Mouse (Mus musculus): ENCODE data around the gene Slc35d3.

Slc35d3 gene

DNA sequence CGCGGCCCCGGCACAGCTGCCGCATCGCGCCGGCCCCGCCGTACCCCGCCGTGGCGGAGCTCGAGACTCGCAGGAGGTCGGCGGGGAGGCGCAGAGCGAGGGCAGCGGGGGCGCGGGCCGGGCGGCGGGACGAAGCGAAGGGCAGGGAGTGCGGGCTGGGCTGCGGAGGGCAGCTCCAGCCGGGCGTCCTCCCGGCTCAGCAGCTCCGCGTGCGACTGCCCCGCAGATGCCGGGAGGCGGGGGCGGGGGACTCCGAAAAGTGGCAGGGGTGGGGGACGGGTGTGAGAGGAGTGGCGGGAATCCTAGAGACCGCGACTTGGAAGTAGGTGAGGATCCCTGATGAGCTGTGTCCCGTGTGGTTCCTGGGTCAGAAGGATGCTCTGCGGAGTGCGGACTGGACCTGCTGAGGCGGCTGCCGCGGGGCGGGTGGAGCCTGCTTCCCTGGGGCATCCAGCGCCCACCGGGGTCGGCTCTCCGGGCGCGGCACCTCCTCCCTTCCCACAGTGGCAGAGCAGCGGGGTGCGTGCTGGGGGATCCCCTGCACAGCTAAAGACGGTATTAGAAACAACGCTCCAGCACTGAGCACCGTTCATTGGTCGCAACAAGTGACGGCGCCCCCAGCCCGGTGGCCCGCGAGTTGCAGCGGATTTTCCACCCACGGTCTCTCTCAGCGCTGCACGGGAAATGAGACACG, at the start of gene Slc35d3:
Slc35d3 (minus strand) TSS at position 462 of the 694 bp plus-strand sequence.
- peak; percentile 51 for DNase-seq (ENCODE audit: low read depth, low spot score)

DNA sequence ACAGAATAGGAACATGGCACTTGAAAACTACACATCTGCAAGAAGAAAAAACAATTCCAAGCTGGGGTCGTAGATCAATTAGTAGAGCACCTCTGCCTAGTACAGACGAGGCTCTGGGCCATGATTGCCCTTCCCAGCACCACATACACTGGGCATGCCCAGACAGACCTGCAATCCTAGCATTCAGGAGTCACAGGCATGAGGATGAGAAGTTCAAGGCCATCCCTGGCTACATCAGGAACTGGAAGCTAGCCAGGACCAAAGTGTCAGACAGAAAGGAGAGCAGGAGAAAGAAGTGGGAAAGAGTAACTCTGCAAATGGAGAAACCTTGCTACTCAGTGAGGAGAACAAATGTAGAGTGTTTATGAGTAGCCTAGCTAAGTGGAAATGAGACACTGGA, 48.9 kb upstream of the Slc35d3 start:
- no peak for DNase-seq (ENCODE audit: low read depth, low spot score)

DNA sequence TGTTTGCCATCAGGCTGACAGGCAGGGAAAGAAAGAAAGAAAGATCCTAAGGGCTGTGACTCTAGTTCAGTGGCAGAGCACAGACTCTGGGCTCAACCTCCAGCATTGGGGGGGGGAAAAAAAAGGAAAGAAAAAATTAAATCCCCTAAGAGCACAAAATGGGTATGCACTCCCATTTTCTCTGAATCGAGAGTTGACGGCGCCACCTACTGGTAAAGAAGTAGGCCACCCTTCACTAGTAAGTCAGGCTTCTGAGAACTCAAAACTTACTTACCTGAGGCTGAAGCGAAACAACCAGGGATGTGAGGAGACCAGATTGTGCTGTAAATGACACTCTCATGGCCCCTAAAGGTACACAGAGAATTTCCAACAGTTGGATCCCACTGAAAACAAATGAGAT, 42.7 kb upstream of the Slc35d3 start:
- DNase-seq (ENCODE audit: low read depth, low spot score) = peak; percentile 62

DNA sequence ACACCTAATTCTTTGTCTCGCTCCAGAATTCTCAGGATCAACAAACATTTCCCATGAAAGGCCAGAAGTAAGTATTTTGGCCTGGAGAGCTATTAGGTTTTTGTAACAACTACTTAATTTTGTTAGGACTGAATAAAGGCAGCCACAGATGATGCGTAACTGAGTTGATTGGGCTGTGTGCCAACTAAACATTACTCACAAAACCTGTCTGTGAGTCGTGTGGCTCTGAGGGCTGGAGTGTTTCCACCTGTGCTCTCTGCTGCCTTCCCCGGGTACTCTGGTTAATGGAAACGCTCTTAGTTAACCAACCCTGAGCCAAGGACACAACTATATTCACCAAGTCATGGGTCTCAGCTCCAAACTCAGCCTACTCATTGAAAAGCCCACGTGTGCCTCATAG, 41.9 kb upstream of the Slc35d3 start:
- DNase-seq (ENCODE audit: low read depth, low spot score) = no peak

DNA sequence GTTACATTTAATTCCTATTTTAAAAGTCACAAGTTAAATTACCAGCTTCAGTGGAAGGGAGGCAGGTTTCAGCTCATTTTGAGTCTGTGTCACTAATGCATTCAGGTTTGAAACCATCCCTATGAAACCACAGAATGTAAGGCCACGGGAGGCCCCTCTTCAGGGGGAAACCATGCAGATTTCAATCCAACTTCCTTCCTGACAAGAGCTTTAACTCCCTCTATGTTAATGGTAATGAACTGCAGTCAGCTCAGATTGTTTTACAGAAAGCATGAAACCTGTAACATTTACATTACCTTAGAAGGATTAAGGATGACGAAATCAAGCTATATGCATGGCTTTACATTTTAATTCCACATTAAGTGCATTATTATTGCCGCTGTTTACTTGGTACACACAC, 40.4 kb upstream of the Slc35d3 start:
- DNase-seq (ENCODE audit: low read depth, low spot score) = no peak

DNA sequence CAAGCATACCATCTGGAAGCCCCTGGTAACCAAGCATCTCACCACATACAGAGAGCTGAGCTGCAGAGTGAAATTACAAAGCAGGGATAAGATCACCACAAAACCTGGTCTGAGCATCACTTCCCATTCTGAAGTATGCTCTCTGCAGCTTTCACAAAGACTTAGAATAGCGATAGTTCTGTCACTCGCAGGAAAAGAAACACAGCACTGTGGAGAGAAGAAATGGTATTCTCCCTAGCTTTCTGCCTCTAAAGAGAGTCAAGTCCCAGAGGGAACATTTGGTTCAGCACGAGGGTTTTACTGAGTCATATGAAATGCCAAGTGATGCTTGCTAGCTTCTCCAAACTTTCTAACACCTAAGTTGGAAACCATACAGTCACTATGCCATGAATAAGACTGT, 38.6 kb upstream of the Slc35d3 start:
- DNase-seq (ENCODE audit: low read depth, low spot score) = peak; percentile 48

DNA sequence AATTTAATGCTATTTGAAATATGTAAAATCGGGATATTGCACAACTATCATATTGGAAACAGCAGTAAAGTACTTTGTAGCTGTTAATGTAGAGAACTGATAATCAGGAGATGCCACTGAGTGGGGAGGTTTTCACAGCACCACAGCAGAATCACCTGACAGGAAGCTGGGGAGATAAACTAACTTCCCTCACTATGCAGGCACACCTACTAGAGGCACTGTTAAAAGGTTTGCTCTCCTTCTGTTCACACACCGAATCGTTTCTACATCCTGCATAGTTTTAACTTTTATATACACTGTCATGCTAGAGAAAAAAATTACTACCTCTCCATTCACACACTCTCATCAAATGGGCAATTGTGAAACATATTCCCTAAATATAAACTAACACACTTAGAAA, 35.0 kb upstream of the Slc35d3 start:
- no peak for DNase-seq (ENCODE audit: low read depth, low spot score)

DNA sequence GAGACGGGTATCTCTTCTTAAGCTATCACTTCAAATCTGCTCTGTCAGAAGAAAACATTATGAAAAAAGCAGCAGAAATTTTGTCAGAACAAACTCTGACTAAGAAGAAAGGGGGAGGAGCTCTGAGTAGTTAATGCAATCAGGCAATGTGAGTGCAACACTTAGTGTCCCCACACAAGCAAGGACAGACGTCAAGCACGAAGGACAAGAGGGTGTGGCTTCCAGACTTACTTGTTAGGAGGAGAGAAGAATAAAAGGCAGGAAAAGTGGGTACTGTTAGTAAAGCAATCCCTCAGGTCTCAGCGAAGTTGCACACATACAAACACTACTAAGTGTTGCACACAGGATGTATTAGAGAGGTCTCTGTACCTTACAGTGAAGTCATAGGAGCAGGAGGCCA, 33.1 kb upstream of the Slc35d3 start:
- DNase-seq (ENCODE audit: low read depth, low spot score) = no peak

DNA sequence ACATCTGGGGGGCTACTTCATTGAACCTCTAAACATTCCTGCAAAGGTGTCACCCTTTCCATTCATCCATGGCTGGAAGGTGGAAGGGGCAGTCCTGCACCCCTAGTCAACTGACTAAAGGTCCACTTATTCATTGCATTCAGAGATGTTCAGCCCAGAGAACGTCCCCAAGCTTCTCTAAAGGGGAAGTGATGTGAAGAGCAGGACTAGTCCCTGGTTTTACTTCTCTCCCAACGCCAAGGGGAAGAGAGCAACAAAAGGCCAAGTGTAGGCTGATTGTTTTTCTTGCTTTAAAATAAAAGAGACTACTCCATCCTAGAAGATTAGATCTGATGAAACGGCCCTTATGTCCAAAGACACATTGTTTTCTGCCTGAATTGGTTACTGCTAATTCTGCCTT, 29.2 kb upstream of the Slc35d3 start:
- no peak for DNase-seq (ENCODE audit: low read depth, low spot score)

DNA sequence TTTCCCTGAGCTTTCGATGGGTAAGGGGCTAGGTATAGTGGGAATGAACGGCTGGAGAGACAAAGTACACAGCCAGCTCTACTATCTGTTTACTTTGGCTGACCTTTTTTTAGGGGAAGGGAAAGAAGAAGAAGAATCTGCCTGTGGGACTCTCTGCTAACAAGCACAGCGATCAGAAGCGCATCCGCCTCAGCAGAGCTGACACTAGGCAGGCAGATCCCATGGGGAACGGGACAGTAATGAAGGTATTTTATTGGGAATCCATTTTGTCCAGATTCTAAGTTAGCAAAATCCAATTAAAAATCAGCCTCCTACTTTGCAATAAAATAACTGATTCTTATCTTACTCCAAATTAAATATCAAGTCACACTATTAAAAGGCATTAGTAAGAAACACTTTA, 27.9 kb upstream of the Slc35d3 start:
- no peak for DNase-seq (ENCODE audit: low read depth, low spot score)

DNA sequence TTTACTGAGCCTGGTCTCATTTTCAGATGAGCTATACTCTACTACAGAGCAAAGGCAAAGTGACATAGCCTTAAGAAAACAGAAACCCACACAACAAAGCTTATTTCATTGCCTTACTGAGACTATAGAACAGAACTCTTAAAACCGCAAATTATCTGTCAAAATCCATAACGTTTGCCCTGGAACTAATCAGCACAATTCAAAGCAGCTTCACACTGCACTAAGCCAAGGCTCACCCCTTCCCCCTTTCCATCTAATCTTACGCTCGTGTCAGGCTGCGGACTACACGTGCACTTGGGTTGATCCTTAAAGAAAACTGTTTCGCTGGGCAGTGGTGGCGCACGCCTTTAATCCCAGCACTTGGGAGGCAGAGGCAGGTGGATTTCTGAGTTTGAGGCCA, 26.4 kb upstream of the Slc35d3 start:
- DNase-seq (ENCODE audit: low read depth, low spot score) = no peak

DNA sequence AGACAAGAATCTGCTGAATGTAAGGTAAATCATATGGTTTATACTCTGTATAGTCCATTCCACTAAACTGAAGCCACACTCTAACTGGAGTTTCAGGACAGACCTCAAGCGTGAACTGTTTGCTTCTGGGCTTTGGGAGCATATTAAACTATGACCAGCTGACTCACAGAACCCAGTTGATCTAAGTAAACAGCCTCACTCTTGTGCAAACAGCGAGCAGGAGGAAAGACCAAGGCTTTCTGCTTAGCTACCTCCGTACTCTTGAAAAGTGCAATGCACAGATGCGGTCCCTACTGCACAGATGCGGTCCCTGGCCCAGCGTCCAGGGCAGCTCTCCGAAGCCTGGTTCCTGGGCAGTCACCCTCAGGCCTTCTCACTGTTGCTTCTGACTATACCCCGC, 26.0 kb upstream of the Slc35d3 start:
- DNase-seq (ENCODE audit: low read depth, low spot score) = no peak

DNA sequence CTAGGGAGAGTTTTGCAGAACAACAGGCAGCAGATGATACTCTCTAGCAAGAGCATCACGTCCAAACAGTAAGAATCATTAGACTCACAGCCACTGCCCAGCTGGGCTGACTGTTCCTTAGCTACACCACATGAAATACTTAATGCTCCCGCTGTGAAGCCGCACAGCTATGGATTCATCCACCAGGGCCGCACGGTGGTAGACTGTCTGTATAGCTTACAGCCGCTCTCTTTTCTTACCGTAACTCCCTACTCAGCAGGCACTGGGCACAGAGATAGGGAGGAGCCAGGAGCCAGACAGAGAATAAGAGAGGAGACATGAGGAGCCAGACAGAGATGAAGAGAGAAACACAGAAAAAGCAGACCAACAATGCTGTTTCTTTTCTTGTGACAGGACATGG, 25.4 kb upstream of the Slc35d3 start:
- DNase-seq (ENCODE audit: low read depth, low spot score) = no peak

DNA sequence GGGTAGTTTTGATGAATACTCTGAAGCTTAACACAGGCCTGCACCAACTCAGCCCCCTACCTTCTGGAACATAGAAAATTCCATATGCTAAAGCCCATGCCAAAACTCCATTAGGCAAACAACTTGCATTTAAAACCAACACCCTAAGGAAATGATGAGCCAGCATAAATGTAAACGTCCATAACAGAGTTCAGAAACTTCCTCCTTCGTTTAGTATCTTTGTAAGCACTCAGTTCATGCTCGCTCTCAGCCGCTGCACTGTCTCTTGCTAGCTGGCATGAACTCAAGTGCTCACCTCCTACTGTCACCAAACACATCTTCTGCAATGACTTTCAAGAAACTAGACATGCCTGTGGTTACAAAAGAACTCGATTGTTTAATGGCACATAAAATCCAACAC, 24.1 kb upstream of the Slc35d3 start:
- no peak for DNase-seq (ENCODE audit: low read depth, low spot score)

DNA sequence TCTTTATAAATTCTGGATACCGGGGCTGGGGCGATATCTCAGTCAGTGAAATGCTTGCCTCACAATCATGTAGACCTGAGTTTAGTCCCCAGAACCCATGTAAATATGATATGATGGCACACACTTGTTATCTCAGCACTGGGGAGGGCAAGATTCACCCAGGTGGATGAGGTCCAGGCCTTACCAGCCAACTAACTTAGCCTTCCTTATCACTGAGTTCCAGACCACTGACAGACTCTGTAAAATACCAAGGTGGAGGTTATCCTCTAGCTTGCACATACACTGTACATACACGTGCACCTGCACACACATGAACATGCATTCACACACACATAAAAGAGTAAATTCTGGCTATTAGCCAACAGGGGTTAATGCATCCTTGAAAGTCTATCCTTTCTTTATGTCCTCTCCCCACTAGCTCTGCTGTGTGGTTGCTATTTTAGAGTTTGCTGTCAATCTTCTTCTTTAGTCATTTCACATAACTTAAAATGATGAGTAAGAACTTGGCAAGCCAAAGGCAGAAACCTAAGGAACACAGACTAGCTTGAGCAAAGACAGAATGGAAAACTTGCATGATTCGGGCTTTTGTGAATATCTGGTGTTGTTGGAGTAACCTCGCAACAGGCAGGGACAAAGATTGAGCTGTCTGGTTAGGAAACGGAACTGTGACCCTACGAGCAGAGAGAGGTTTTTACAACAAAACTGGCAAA, 4.5 kb upstream of the Slc35d3 start:
- DNase-seq (ENCODE audit: low read depth, low spot score) = peak; percentile 45

DNA sequence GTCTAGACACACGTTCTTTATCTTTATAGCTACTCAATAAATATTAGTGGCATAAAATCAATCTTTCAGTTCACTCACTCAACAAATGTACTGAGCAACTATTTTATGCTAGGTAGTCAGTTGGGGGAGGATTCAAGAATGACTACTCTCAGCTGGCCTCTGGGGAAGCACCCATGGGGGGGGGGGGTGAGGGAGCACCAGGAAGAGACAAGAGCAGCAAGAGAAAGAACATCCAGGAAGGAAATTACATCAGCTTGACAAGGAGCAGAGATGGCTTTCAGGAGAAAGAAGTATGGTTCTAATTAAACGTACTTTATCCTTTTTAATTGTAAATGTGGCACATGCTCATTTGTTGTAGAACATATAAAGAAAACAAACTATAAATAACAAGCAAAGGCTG, 2.4 kb upstream of the Slc35d3 start:
- DNase-seq (ENCODE audit: low read depth, low spot score) = no peak

DNA sequence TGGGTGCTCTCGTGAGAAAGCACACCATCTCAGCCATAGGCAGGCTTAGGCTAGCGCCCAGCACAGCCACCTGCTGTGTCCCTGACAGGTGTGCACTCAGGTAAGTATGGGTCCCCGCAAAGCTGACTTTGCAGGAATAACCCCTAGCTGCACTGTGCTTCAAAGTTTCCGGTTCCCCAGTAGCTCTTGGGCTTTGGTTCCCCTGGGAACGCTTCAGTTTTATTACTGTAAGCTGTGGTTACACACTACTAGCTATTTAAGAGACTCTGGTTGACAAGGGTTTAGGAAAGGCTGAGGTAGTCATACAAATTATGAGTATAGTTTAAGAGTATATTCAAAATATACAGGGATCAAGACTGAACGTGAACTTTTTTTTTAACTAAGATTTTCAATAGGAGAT, 1.5 kb upstream of the Slc35d3 start:
- DNase-seq (ENCODE audit: low read depth, low spot score) = no peak

DNA sequence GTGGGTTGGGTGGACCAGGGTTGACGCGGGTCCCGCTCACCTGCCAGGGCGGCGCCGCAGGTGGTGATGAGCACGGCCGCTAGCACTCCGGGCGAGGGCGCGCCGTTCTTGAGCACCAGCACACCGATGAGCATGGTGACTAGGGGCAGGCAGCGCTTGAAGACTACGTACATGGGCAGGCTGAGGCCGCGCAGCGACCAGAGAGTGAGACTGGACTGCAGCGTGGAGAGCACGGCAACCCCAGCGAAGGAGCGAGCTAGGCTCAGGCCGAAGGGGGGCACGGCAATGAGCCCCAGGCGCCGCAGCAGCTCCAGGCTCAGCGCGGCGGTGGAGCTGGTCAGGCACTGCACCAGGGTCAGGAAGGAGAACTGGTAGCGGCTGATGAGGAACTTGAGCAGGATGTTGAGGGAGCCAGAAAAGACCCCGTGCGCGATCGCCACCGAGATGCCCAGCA, 688 bp downstream of the Slc35d3 start:
- DNase-seq (ENCODE audit: low read depth, low spot score) = peak; percentile 36

DNA sequence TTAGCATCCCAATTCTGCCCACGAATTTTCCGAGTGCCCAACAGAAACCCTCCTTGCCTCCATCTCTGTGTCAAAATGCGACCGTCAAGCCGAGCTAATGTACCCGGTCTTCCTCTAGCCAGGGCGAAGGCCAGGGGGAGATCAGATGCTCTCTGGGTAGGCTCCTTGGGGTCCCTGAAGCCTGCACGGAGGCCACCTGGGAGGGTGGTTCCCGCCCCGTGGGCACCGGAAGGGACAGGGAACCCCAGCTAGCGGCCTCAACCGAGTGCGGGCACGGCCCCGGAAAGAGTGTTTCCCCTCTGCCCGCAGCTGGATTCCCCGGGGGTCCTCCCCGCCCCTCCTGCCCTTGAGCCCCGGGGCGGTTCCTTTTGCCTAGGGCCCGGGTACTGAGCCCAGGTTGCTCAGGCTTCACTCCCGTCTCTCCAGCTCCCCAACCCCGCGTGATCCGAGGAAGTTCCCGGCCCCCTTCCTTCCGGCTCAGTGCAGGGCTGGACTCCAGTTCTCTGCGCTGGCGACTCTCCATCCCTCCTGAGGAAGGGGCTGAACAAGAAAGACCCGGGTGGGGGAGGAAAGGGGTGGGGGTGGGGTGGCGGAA, 1.4 kb downstream of the Slc35d3 start:
- DNase-seq (ENCODE audit: low read depth, low spot score) = no peak

DNA sequence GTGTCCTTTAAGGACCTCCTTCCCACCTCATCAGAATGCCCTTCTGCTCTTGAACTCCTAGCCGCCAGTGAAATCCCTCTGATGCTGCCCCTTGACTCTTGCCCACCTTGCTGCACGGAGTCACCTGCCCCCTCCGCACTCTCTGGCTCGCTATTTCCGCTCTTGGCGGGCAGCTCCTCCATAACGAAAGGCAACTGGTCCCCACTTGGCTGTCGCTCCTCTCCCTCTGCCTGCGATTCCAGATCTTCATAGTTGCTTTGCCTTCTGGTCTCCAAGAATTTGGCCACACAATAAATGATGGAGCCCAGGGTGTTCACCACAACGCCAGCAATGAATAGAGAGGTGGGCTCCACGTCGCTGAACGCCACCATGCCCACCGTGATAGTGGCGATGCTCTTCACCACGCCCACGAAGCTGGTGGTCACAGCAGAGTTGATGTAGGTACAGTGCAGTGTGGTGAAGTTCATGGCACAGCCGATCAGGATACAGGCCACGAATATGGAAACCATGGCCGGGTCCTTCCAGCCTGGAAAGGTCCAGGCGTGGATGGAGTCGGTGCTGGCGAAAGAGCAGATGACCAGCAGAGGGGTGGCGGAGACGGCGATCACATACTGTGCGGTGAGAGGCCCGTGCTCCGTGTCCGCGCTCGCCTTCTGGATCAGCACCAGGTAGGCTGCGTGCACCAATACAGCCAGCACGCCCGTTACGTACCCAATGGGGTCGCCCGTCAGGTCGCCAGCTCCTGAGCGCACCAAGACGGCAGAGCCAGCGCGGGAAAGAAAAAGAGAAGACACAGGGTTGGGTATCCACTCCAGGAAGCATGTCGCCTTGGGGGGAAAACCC, 2.1 kb downstream of the Slc35d3 start:
- DNase-seq (ENCODE audit: low read depth, low spot score) = no peak

DNA sequence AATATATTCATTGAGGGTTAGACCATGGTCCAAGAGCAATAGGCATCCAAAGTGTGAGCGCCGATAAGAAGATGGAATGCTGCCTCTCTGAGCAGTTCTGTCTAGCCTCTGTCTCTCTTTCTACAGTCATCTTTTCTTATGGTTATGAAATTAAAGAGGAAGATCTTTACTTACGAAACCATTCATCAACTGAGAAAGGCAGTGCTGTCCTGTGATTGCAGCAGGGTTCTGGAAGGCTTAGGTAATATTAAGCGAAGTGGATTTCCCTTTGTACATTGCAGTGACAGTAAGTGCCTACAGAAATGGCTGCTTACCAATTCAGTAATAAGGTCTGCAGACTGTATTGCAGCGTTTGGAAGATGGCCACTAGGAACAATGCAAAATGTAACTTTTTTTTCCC, 11.4 kb downstream of the Slc35d3 start:
- no peak for DNase-seq (ENCODE audit: low read depth, low spot score)

All from brain, adult 2 months (tissue).